Mouse (Mus musculus) intestine, embryonic 14.5 days (tissue): ENCODE measurements around the gene Entr1. TPM values are rescaled to one million over a fixed set of nuclear protein-coding genes. Genes with fewer than 3 reads are reported as not detected.

Experiments used
- ATAC-seq: fragments of 200-750 bp; cut with Nextera tagmentation; replicated peaks from 2 replicates; pipeline ENCODE4 v1.8.0; 2017; ENCODE audit warnings: low read depth, moderate number of reproducible peaks, moderate TSS enrichment, moderate library complexity; ENCODE audit not compliant: low FRiP score, low TSS enrichment
- DNase-seq: peaks from one replicate; pipeline ENCODE4 v3.0.0-alpha.2; 2018; ENCODE audit warnings: low spot score
- H3K27ac ChIP-seq: fragments of 300-500 bp; sonication (generic); 2 replicates; pipeline ENCODE4 v1.5.1; 2014; ENCODE audit warnings: low read depth, mild to moderate bottlenecking, control low read depth
- H3K27me3 ChIP-seq: fragments of 300-500 bp; sonication (generic); replicated peaks from 2 replicates; pipeline ENCODE4 v1.6.1; 2014; ENCODE audit warnings: low read length, control low read depth; ENCODE audit not compliant: control insufficient read depth, insufficient read depth
- H3K36me3 ChIP-seq: fragments of 300-500 bp; sonication (generic); 2 replicates; pipeline ENCODE4 v1.6.1; 2014; ENCODE audit warnings: low read length, control low read depth; ENCODE audit not compliant: control insufficient read depth, insufficient read depth
- H3K4me1 ChIP-seq: fragments of 300-500 bp; sonication (generic); replicated peaks from 2 replicates; pipeline ENCODE4 v1.6.1; 2014; ENCODE audit warnings: low read length, control low read depth, mixed read lengths; ENCODE audit not compliant: control insufficient read depth, insufficient read depth
- H3K4me2 ChIP-seq: fragments of 300-500 bp; sonication (generic); 2 replicates; pipeline ENCODE4 v1.6.1; 2014; ENCODE audit warnings: low read length
- H3K4me3 ChIP-seq: fragments of 300-500 bp; sonication (generic); 2 replicates; pipeline ENCODE4 v1.5.1; 2014; ENCODE audit warnings: low read depth, low read length, control low read depth, mixed read lengths
- H3K9ac ChIP-seq: fragments of 300-500 bp; sonication (generic); 2 replicates; pipeline ENCODE4 v1.6.1; 2014; ENCODE audit warnings: mild to moderate bottlenecking, low read length
- H3K9me3 ChIP-seq: fragments of 300-500 bp; sonication (generic); 2 replicates; pipeline ENCODE4 v1.6.1; 2016; ENCODE audit warnings: low read length, control low read depth; ENCODE audit not compliant: control insufficient read depth
- WGBS: fragments of 180-500 bp; shearing (Covaris S2); extraction: QIAGEN DNeasy Blood & Tissue Kit; methylation state at CpG from one replicate; pipeline ENCODE4 v1.1.7; 2014; 5-methylcytosine and 5-hydroxymethylcytosine counted together
- polyA plus RNA-seq: library from polyadenylated mRNA; unstranded; fragments of >200 nt; fragmentation: Nextera tagmentation; extraction: Ambion mirVana; gene quantifications from 2 replicates; pipeline ENCODE4 v1.2.1, GENCODE M21; 2014

Entr1 gene
- polyA plus RNA-seq, 1 experiment from 2014 or later, result 96.2 TPM

GRCm38 (mm10) chr2:26342609-26343490 is 46.3 kb downstream of the Entr1 start:
- no peak for ATAC-seq
- Histone ChIP-seq H3K27me3 (no peaks in the 10 kb centered on the region), H3K4me3 (no peak overlapping the region), H3K9ac (0 out of 2 replicates have a peak overlapping the region, but pooled peaks have one; percentile 3), H3K9me3 (no peaks in the 10 kb centered on the region), H3K4me2 (0 out of 2 replicates have a peak overlapping the region, but pooled peaks have one; percentile 4), H3K27ac (peak overlapping the region; percentile 70), H3K4me1 (peaks cover 18% of the 10 kb centered on the region), H3K36me3 (peaks cover 76% of the 10 kb centered on the region)
- WGBS, result 48% methylated on average over 11 of the region's 11 CpGs
- DNase-seq, result no peak

GRCm38 (mm10) chr2:26342044-26342443 is 47.1 kb downstream of the Entr1 start:
- H3K27ac ChIP-seq, result peak overlapping the region; percentile 70
- DNase-seq (no peak), ATAC-seq (peak; percentile 32; the same call in 1 of the 2 replicates)
- no peaks in the 10 kb centered on the region for H3K27me3 ChIP-seq
- H3K4me1 ChIP-seq, result peaks cover 18% of the 10 kb centered on the region
- H3K4me3 ChIP-seq, result no peak overlapping the region
- 0 out of 2 replicates have a peak overlapping the region, but pooled peaks have one; percentile 3 for H3K9ac ChIP-seq
- WGBS, result 43% methylated on average over 10 of the region's 10 CpGs
- peaks cover 70% of the 10 kb centered on the region for H3K36me3 ChIP-seq
- H3K4me2 ChIP-seq, result no peak overlapping the region; the same call in 1 of the 2 replicates
- no peaks in the 10 kb centered on the region for H3K9me3 ChIP-seq

GRCm38 (mm10) chr2:26341510-26341981 is 47.6 kb downstream of the Entr1 start:
- 0 out of 2 replicates have a peak, but pooled peaks have one; percentile 11 for ATAC-seq
- whole genome bisulfite sequencing, result 81% methylated on average over 2 of the region's 2 CpGs
- H3K4me2 ChIP-seq, result no peak overlapping the region
- no peak overlapping the region for H3K9ac ChIP-seq
- H3K27me3 ChIP-seq, result no peaks in the 10 kb centered on the region
- peak overlapping the region; percentile 70 for H3K27ac ChIP-seq
- peaks cover 65% of the 10 kb centered on the region for H3K36me3 ChIP-seq
- no peak overlapping the region for H3K4me3 ChIP-seq
- no peak for DNase-seq
- peaks cover 18% of the 10 kb centered on the region for H3K4me1 ChIP-seq
- no peaks in the 10 kb centered on the region for H3K9me3 ChIP-seq

DNA sequence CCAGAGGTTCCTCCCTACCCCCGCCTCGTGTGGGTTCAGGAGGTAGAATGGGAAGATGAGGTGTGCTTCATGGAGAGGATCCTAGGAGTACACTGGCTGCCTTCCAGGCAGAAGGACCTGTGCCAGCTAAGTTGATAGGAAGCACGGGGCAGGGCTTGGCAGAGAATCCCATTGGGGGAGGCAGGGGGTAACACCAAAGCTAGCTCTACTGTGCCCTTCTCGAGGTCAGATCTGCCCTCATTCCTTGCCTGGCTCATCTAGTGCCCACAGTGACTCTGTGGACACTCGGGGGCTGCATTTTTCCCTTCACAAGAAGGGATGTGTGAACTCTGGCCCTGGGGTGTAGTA is 49.9 kb downstream of the Entr1 start:
- DNase-seq (no peak), ATAC-seq (no peak)
- Histone ChIP-seq H3K36me3 (peaks cover 42% of the 10 kb centered on the region), H3K27ac (no peak overlapping the region), H3K4me2 (no peak overlapping the region), H3K9ac (no peak overlapping the region), H3K4me3 (no peak overlapping the region), H3K27me3 (no peaks in the 10 kb centered on the region), H3K4me1 (peaks cover 18% of the 10 kb centered on the region), H3K9me3 (no peaks in the 10 kb centered on the region)
- WGBS, result 90% methylated on average over 5 of the region's 5 CpGs

DNA sequence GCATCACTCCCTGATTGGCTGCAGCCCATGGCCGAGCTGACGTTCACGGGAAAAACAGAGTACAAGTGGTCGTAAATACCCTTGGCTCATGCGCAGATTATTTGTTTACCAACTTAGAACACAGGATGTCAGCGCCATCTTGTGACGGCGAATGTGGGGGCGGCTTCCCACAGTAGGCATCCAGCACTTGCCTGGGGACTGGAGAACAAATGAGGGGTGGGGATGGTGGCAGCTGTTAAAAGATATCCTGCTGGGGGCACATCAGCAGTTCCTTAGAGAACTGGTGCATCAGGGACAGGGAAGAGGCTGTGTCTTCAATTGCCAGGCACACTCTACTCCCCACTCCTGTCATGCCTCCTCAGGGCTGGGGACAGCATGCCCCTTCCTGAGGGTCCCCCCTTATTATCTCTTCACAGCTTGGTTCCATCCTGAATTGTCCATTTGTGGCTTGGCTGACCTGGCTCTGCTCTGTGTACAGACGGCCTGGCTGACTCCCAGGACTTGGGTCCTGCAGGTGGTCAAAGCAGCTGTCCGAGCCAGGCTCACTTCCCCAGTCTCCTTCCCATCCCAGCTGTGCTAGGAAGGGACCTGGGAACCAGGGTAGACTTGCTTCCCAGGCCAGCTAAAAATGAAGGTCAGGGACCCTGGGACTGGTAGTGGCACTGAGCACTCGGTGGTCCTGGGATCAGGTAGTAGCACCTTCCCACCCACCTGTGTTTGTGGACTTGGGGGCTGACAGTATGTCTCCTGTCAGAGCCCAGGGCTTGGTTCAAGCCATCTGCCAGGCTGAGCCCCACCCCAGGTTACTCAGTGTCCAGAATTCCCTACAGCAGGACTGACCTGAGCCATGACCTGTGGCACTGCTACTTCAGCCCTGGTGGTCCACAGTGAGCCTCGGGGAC is 50.6 kb downstream of the Entr1 start:
- Histone ChIP-seq H3K4me1 (peaks cover 18% of the 10 kb centered on the region), H3K9ac (no peak overlapping the region), H3K4me3 (no peak overlapping the region), H3K4me2 (no peak overlapping the region), H3K27ac (no peak overlapping the region), H3K27me3 (no peaks in the 10 kb centered on the region), H3K36me3 (peaks cover 42% of the 10 kb centered on the region), H3K9me3 (no peaks in the 10 kb centered on the region)
- ATAC-seq, result no peak
- WGBS, result 85% methylated on average over 8 of the region's 13 CpGs
- no peak for DNase-seq

Other genes with a start within 250 kb of the Entr1 start
- not detected in 2 replicates for gene Lhx3, start 181.0 kb downstream of the Entr1 start, polyA plus RNA-seq
- gene Qsox2, start 151.8 kb downstream of the Entr1 start, polyA plus RNA-seq, result 23.4 and 24.6 TPM in 2 replicates
- gene Ccdc187, start 94.8 kb downstream of the Entr1 start, polyA plus RNA-seq, result 0.50 and 0.51 TPM in 2 replicates
- gene Gpsm1, start 73.8 kb downstream of the Entr1 start, polyA plus RNA-seq, result 23.4 and 26.7 TPM in 2 replicates
- 25.4 and 29.2 TPM in 2 replicates for gene Dnlz, start 37.2 kb downstream of the Entr1 start, polyA plus RNA-seq
- 1.0 and 1.1 TPM in 2 replicates for gene Card9, start 28.4 kb downstream of the Entr1 start, polyA plus RNA-seq
- gene Snapc4, start 8.7 kb downstream of the Entr1 start, polyA plus RNA-seq, result 30.4 and 31.1 TPM in 2 replicates
- 90.2 and 99.7 TPM in 2 replicates for gene Pmpca, start within 50 bp of the Entr1 start, polyA plus RNA-seq
- 18.4 and 22.8 TPM in 2 replicates for gene Inpp5e, start 19.9 kb upstream of the Entr1 start, polyA plus RNA-seq
- 33.7 and 39.8 TPM in 2 replicates for gene Sec16a, start 55.9 kb upstream of the Entr1 start, polyA plus RNA-seq
- 21.6 and 24.3 TPM in 2 replicates for gene Notch1, start 127.3 kb upstream of the Entr1 start, polyA plus RNA-seq
- gene Egfl7, start 190.7 kb upstream of the Entr1 start, polyA plus RNA-seq, result 129 and 135 TPM in 2 replicates
- not detected in 2 replicates for gene Gm20532, start 197.3 kb upstream of the Entr1 start, polyA plus RNA-seq
- 47.5 and 53.8 TPM in 2 replicates for gene Agpat2, start 215.1 kb upstream of the Entr1 start, polyA plus RNA-seq
- 39.7 and 41.3 TPM in 2 replicates for gene Fam69b, start 239.1 kb upstream of the Entr1 start, polyA plus RNA-seq